Mouse (Mus musculus): ENCODE results near the gene D830030K20Rik. TPM values are rescaled to one million over a fixed set of nuclear protein-coding genes. Genes with fewer than 3 reads are reported as not detected.

D830030K20Rik gene
- polyA plus RNA-seq (2012; rRNA removed; ENCODE audit: low replicate concordance): 0.18 TPM in 1 of 2 replicates, not detected in the other

GRCm38 (mm10) chr14:3208272-3209152 is at the start of gene D830030K20Rik:
D830030K20Rik (plus strand) TSS chr14:3208488.

DNA sequence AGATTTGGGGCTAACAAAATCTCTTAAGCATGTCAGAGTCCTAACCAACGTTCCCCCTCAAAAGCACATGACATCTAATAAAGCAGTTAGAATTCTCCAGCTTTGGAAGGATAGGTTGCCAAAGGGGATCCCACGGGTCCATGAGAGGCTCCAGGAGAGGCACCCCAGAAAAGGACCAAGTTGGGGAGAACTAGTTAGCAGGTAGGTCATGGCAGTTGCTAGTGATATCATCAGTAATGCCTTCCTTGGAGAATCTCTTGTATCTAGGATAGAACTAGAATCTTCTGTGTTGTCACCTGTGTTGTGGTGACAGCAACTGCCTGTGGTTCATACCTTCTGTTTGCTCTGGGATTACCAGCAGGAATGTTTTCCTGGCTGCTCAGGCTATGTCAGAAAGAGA is 20.3 kb upstream of the D830030K20Rik start, which contains the start of gene Gm5795:
Gene Gm5795, plus strand, starts transcription at position 301 of the 400 bp plus-strand sequence.

Other genes starting within 250 kb of the D830030K20Rik start
- gene Gm2888, start 178.5 kb upstream of the D830030K20Rik start, polyA plus RNA-seq (2012; rRNA removed; ENCODE audit: low replicate concordance): not detected in 2 replicates
- gene Gm2897, start 159.2 kb upstream of the D830030K20Rik start, polyA plus RNA-seq (2012; rRNA removed; ENCODE audit: low replicate concordance): 0.11 TPM in 1 of 2 replicates, not detected in the other
- 0.16 and 0.36 TPM in 2 replicates for gene Gm10340, start 74.5 kb upstream of the D830030K20Rik start, polyA plus RNA-seq (2012; rRNA removed; ENCODE audit: low replicate concordance)
- gene Gm5795, start 20.2 kb upstream of the D830030K20Rik start, polyA plus RNA-seq (2012; rRNA removed; ENCODE audit: low replicate concordance): not detected in 2 replicates
- not detected in 2 replicates for gene Gm2956, start 124.1 kb downstream of the D830030K20Rik start, polyA plus RNA-seq (2012; rRNA removed; ENCODE audit: low replicate concordance)
- not detected in 2 replicates for gene Gm10413, start 186.6 kb downstream of the D830030K20Rik start, polyA plus RNA-seq (2012; rRNA removed; ENCODE audit: low replicate concordance)
- not detected in 2 replicates for gene Gm10409, start 204.1 kb downstream of the D830030K20Rik start, polyA plus RNA-seq (2012; rRNA removed; ENCODE audit: low replicate concordance)
- 0.14 TPM in 1 of 2 replicates, not detected in the other for gene Gm3005, start 219.6 kb downstream of the D830030K20Rik start, polyA plus RNA-seq (2012; rRNA removed; ENCODE audit: low replicate concordance)
- not detected in 2 replicates for gene Gm10408, start 240.9 kb downstream of the D830030K20Rik start, polyA plus RNA-seq (2012; rRNA removed; ENCODE audit: low replicate concordance)

Measured in duodenum, adult 2 months (tissue).